Mouse (Mus musculus): Measurements from ENCODE around the gene Cln6.

DNA sequence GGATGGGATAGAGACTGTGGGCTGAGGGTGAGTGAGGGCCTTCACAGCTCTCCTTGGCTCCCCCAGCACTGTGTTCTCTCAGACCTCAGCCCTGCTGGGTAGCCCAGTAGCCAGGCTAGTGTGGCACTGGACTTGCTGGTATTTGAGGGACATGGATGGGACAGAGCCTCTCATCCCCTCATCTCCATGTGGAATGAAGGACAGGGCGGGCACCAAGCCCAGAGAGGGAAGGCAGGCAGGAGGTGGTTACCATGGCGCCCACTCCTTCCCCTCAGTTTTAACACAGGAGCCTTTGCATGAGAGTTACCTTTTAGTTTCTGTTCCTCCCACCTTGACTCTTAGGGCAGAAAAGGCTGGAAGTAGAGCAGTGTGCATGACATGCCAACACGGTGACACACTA lies 10.1 kb downstream of the Cln6 start:
- no peak for TF ChIP-seq POLR2A (IDR thresholded peaks at IDR 0.05; ENCODE audit: extremely low read depth, insufficient read depth, low read length)
- no peak for TF ChIP-seq CTCF (IDR thresholded peaks at IDR 0.05; ENCODE audit: low read depth, low read length)

Measured in liver, adult 2 months (tissue).